Mouse (Mus musculus): ENCODE results near the gene Dab1.

GRCm38 (mm10) chr4:103897702-103898101, 278.5 kb downstream of the Dab1 start:
- TF ChIP-seq EP300 (IDR thresholded peaks at IDR 0.05; ENCODE audit: low read depth) (no peak), CTCF (IDR thresholded peaks at IDR 0.05; ENCODE audit: low read depth) (no peak)
